Mouse (Mus musculus): ENCODE data around the gene Tbpl1. TPM values are rescaled to one million over a fixed set of nuclear protein-coding genes. Genes with fewer than 3 reads are reported as not detected.
A peak's percentile ranks its signal among the peaks of the same experiment; 100 is the strongest.

Tbpl1 gene
- total and polyA plus RNA-seq, 3 experiments, result 36.6 to 41.8 TPM; not detected in 1

- TF ChIP-seq NRF1 (IDR thresholded peaks at IDR 0.05; ENCODE audit: insufficient read depth, low read depth, low read length, poor library complexity, severe bottlenecking), result no peak
- TF ChIP-seq EP300 (IDR thresholded peaks at IDR 0.05; ENCODE audit: low read depth in 1 of 2, low read length in 2 of 2), result peak in 1 of 2 experiments; percentile 35; a peak in 1 of 4 replicates
- TF ChIP-seq TAL1 (IDR thresholded peaks at IDR 0.05; ENCODE audit: low read length), result no peak
- no peak for TF ChIP-seq ZKSCAN1 (IDR thresholded peaks at IDR 0.05; ENCODE audit: low read depth, low read length)
- TF ChIP-seq MYC (IDR thresholded peaks at IDR 0.05; ENCODE audit: low read depth, low read length), result 0 out of 2 replicates have a peak, but pooled peaks have one; percentile 59
- no peak for TF ChIP-seq UBTF (IDR thresholded peaks at IDR 0.05; ENCODE audit: borderline replicate concordance, insufficient read depth, low read depth, low read length)
- no peak for TF ChIP-seq ZMIZ1 (IDR thresholded peaks at IDR 0.05; ENCODE audit: low read depth, low read length)
- no peak for TF ChIP-seq MYB (IDR thresholded peaks at IDR 0.05; ENCODE audit: low read depth, low read length)
- no peak for TF ChIP-seq MAFK (IDR thresholded peaks at IDR 0.05; ENCODE audit: borderline replicate concordance, low read depth, low read length)
- no peak for TF ChIP-seq MAZ (IDR thresholded peaks at IDR 0.05; ENCODE audit: low read depth, low read length)
- TF ChIP-seq GATA1 (IDR thresholded peaks at IDR 0.05; ENCODE audit: low read depth, low read length), result no peak
- TF ChIP-seq JUND (IDR thresholded peaks at IDR 0.05; ENCODE audit: low read depth, low read length), result no peak
- no peak for TF ChIP-seq USF2 (IDR thresholded peaks at IDR 0.05; ENCODE audit: borderline replicate concordance in 1 of 2, insufficient read depth in 1 of 2, low read depth in 1 of 2, low read length in 2 of 2)
These were observed 3.5 kb downstream of the Tbpl1 start (continued) for GRCm38 (mm10) chr10:22728257-22728656.

GRCm38 (mm10) chr10:22726295-22726694, 5.4 kb downstream of the Tbpl1 start:
- peak; percentile 17 for DNase-seq (ENCODE audit: low read depth, low spot score)
- no peak overlapping the region for H3K9ac ChIP-seq (ENCODE audit: control insufficient read depth, low read depth, low read length, poor library complexity, severe bottlenecking)
- no peak overlapping the region for H3K27ac ChIP-seq (ENCODE audit: control insufficient read depth, low read depth, low read length)
- peaks cover 12 to 47% of the 10 kb centered on the region in 2 experiments for H3K36me3 ChIP-seq (ENCODE audit: control insufficient read depth in 1 of 2, insufficient read depth in 2 of 2, low read length in 2 of 2)
- TF ChIP-seq SMC3 (IDR thresholded peaks at IDR 0.05; ENCODE audit: low read depth, low read length), result no peak
- no peak for TF ChIP-seq SIN3A (IDR thresholded peaks at IDR 0.05; ENCODE audit: low read length)
- TF ChIP-seq POLR2AphosphoS2 (IDR thresholded peaks at IDR 0.05; ENCODE audit: low read length), result no peak
- TF ChIP-seq HCFC1 (IDR thresholded peaks at IDR 0.05; ENCODE audit: low read depth, low read length), result no peak
- TF ChIP-seq MYC (IDR thresholded peaks at IDR 0.05; ENCODE audit: low read depth, low read length), result no peak
- no peak for TF ChIP-seq ZMIZ1 (IDR thresholded peaks at IDR 0.05; ENCODE audit: low read depth, low read length)
- TF ChIP-seq NRF1 (IDR thresholded peaks at IDR 0.05; ENCODE audit: insufficient read depth, low read depth, low read length, poor library complexity, severe bottlenecking), result no peak
- TF ChIP-seq JUND (IDR thresholded peaks at IDR 0.05; ENCODE audit: low read depth, low read length), result no peak
- TF ChIP-seq GABPA (IDR thresholded peaks at IDR 0.05; ENCODE audit: low read depth, low read length), result no peak
- no peak for TF ChIP-seq TBP (IDR thresholded peaks at IDR 0.05; ENCODE audit: low read depth, low read length)
- peaks cover 31 to 35% of the 10 kb centered on the region in 2 experiments; a peak in 3 of 4 replicates for H3K4me1 ChIP-seq (ENCODE audit: control insufficient read depth in 1 of 2, insufficient read depth in 2 of 2, low read length in 2 of 2)
- peaks cover 79% of the 10 kb centered on the region for H3K79me2 ChIP-seq (ENCODE audit: control insufficient read depth, insufficient read depth, low read length, poor library complexity)
- no peaks in the 10 kb centered on the region for H3K27me3 ChIP-seq (ENCODE audit: control insufficient read depth in 1 of 2, insufficient read depth in 2 of 2, low read length in 2 of 2)
- no peak overlapping the region for H3K4me3 ChIP-seq (ENCODE audit: control insufficient read depth in 1 of 2, insufficient read depth in 1 of 2, low read depth in 2 of 2, low read length in 2 of 2)
- H3K9me3 ChIP-seq (replicated peaks; ENCODE audit: insufficient read depth, low read length), result no peaks in the 10 kb centered on the region

Data from MEL (cell line).